Mouse (Mus musculus): ENCODE measurements at regions not wholly inside any gene's neighbourhood (a gene's known extent, or its start where the extent isn't known, plus 50 kb on each side); places are given as distances from the start of the nearest gene placed in this dataset.
"Not testable (repeated sequence)": the region's sequence is repeated elsewhere in the genome, so short reads cannot be mapped to it uniquely, and the experiment has no call there.

- DNase-seq (ENCODE audit: low read depth, low spot score) = no peak
These were observed 641.1 kb upstream of the Nrxn1 start for GRCm38 (mm10) chr17:91733927-91734324.

DNA sequence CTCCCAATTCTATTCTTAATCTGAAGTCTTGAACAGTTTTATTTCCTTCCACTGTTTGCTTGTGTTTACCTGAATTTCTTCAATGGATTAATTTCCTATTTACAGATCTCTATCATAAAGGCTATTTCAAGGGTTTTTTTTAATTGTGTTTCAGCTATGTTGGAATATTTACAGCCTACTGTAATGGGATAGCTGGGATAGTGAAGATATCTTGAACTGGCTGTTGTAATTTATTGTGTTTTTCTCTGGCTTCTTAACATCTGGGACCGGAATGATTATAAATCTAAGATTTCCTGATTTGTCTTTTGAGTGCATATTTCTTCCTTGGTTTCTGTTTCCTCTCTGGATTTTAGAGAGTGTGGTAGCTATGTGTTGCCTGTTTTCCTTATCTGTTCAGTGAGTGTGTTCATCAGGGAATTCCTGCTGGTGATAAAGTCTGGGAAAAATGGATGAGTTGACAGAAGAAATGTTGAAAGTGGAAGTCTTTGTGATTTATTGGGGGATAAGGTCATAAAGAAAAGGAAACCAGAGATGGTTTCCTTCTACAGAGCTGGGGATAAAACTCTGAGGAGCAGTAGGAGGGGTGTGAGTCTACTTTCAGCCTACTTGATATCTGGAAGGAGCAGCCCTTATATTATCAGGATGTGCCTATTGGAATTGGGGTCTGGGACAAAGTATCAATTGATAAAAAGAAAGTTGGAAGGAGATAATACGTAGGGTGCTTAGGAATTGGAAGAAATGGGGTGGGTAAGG is 640.5 kb upstream of the Nrxn1 start:
- peak; percentile 2 for DNase-seq (ENCODE audit: low read depth, low spot score)

DNA sequence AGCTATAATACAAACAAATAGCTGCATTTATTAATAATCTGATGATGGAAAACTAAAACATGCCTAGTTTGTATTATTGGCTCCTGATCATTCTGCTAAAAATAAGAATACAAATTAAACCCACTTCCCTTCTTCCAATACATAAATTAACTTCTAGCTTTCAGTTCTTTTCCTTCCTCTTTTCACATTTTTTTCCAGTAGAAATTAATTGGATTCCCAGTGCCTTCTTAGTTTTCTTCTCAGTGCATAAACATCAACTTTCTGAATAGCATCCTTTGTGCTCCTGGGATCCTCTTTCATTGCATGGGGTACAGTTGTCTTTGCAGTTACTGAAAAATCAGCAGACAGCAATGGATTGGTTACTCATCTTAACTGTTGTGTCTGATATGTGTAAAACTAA is 617.5 kb upstream of the Nrxn1 start:
- DNase-seq (ENCODE audit: low read depth, low spot score) = no peak

GRCm38 (mm10) chr17:91691063-91691462 is 598.2 kb upstream of the Nrxn1 start:
- no peak for DNase-seq (ENCODE audit: low read depth, low spot score)

GRCm38 (mm10) chr17:91657449-91657848 is 564.6 kb upstream of the Nrxn1 start:
- no peak for DNase-seq (ENCODE audit: low read depth, low spot score)

GRCm38 (mm10) chr17:91657036-91657435 is 564.2 kb upstream of the Nrxn1 start:
- no peak for DNase-seq (ENCODE audit: low read depth, low spot score)

DNA sequence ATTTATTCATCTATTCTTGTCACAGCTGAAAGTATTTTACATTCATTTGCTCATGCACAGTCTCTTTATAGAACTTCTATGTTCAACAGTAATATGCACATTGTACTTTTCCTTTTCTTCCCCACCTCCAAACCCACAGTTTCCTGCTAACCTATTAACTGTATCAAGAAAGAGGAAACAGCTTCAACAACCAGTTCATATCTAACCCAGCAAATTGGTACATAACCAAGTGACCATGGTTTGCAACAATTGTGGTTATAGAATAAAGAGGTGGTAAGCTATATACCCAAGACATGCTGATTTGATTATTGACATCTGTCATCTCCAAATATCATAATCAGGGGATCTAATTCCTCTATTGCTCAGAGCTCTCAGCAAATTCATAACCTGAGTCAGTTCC is 539.0 kb upstream of the Nrxn1 start:
- no peak for DNase-seq (ENCODE audit: low read depth, low spot score)

DNA sequence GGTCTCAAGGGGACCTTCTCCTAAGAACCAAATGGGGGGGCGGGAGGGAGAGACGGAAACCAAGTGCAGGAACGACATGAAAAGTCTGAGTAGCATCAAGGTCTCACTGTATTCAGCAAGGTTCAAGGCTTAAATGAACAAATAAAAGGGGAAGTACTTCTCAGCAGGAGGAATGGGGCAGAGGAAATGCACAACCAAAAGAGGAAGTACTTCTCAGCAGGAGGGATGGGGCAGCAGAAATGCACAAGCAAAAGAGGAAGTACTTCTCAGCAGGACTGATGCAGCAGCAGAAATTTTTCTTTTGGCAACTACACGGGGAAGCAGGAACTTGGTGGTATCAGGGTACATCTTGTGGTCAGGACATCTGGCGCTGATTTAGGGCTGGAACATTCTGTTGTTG is 521.3 kb upstream of the Nrxn1 start:
- not testable (repeated sequence) for DNase-seq (ENCODE audit: low read depth, low spot score)

GRCm38 (mm10) chr17:91589120-91589519 is 496.2 kb upstream of the Nrxn1 start:
- no peak for DNase-seq (ENCODE audit: low read depth, low spot score)

GRCm38 (mm10) chr17:91551058-91551691 is 458.3 kb upstream of the Nrxn1 start:
- DNase-seq (ENCODE audit: low read depth, low spot score) = not testable (repeated sequence)

- no peak for DNase-seq (ENCODE audit: low read depth, low spot score)
These were observed 438.6 kb upstream of the Nrxn1 start for GRCm38 (mm10) chr17:91531488-91531887.

GRCm38 (mm10) chr17:91517256-91517655 is 424.4 kb upstream of the Nrxn1 start:
- DNase-seq (ENCODE audit: low read depth, low spot score) = no peak

All from mesoderm, embryonic 11.5 days (tissue).